Mouse (Mus musculus) spleen, embryonic (tissue): Measurements from ENCODE around the gene Tmprss11g.

Experiments
- CTCF ChIA-PET: fragments of 350-600 bp; sonication (Branson Sonifier 250); formaldehyde crosslinking; loops from one replicate; lab custom pipeline; 2022; lab: Charles Lee

Gene Tmprss11g

DNA sequence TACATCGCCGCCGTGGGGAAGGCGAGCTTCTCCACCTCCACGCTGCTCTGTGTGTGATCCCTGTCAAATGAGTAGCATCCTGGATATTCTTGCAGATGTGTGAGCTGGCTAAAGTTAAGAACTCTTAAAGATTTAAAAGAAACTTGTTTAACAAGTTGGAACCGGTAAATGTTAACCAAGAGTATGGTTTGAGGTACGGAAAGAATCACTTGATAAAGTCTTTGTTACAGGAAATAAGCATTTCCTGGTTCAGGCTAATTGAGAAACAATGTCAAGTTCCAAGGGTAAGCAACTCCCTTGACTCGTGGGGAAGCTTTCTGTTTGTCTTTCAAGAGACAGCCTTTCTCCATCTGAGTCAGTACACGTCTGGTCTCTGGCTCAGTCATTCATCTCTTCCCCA is at the start of gene Tmprss11g:
Gene Tmprss11g, minus strand, starts transcription at position 101 of the 400 bp plus-strand sequence.
- CTCF ChIA-PET = no interaction called here

- CTCF ChIA-PET = no interaction called here
These were observed 28.3 kb upstream of the Tmprss11g start for GRCm38 (mm10) chr5:86546693-86547092.

GRCm38 (mm10) chr5:86540601-86541000 is 22.2 kb upstream of the Tmprss11g start:
- CTCF ChIA-PET = no interaction called here

GRCm38 (mm10) chr5:86528725-86529124 is 10.3 kb upstream of the Tmprss11g start:
- CTCF ChIA-PET = no interaction called here

DNA sequence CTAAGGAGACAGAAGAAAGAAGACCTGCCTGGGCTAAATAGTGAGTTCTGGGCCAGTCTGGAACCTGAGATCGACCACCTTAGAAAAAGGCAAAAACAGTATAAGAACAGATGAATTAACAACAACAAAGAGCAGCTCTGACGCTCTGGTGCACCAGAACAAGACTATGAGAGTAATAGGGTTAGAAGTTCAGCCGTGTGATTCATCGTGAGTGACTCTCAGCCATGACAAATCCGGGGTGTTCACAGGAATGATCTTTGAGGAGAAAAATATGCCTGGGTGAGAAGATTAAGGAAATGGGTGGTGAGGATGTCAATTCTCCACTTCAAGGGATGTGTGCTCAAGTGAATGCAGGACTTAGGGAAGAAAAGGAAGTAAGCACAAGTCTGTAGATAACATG is 6.9 kb downstream of the Tmprss11g start:
- CTCF ChIA-PET = no interaction called here

DNA sequence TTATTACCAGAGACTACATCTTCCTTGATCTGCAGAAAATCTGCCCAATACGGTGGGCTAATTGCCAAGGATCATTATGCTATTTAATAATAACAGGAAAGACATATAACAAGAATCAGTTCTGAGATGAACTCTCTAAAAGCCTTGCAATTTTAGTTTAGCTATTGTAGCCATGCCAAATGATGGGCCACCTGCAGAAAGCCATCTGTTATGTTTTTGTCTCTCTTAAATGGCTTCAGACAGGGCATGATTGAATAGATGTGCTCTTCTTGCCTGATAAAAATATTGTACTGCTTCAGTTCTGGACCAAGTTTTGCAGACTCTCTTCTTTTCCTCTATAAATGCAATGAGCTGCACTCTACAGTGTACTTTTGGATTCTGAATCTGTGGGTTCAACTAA is 24.9 kb downstream of the Tmprss11g start:
- CTCF ChIA-PET = no interaction called here

DNA sequence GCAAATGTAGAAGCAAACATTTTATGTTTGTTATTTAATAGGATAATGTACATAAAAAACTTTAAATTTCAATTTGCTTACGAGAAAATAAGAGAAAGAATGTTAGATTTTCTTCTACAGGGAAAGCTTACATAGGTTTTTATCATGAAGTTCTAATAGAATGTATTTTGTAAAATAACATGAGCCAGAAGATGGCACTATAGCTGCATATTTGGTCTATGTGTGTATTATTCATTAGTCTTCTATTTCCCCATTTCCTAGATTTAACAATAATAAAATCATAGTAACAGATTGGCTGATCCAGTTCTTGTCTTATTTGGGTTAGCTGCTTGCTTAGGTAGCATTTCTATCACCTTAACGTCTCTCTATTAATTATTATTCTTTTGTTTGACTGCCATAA is 35.8 kb downstream of the Tmprss11g start:
- CTCF ChIA-PET = no interaction called here

GRCm38 (mm10) chr5:86482031-86482430 is 36.4 kb downstream of the Tmprss11g start:
- CTCF ChIA-PET = no interaction called here

DNA sequence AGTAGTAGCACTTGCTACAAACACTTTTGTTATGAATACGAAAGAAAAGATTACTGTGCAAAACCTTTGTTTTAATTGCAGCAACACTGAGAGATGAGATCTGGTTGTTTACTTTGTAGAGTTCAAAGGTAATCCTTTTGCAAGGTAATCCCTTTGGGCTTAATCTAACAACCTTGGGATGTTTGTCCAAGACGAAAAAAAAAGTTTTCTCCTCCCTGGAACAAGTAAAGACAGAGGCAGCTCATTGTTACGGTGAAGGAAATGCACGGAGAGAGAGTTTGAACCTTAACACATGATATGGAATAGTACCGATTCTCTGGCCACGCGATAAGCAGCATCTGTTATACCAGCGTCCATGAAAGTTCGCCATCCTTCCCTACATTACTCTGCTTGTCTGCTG is 44.5 kb downstream of the Tmprss11g start:
- CTCF ChIA-PET = no interaction called here

DNA sequence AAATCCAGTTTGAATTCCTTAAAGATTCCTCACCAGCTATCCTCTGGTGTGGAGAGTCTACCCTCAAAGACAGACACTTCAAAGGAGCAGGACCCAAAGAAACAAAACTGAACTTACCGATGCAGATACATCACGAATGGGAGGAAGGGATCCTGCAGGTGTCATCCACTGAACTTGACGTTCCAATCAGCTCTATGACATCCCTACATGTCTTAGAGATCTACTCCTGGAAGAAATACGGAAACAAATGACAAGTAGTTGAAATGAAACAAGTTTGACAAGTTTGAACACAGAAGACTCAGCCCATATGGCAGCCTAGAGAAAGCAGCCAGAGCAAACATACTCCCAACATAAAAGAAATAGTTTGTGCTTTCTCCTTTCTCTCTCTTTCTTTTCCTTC is 49.5 kb downstream of the Tmprss11g start, which contains the start of gene Tmprss11a:
Gene Tmprss11a, minus strand, starts transcription at position 101 of the 400 bp plus-strand sequence.
- CTCF ChIA-PET = no interaction called here

DNA sequence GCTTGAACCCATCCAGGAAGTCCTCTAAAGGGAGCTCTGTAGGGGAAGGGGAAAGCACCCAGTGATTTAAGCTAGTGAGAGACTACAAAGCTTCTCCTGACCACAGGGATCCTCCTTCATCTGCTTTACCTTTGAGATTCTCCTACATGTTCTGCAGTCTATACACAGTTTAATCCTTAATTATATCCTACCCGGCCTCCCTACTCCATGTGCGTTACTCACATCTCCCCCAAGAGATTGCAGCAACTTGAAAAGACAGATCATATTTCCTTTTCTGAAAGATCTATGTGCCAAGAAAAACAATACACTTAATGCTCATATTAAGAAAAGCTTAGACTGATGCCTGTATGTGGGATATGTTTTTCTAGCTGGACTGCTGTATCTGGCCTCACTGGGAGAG is 79.1 kb downstream of the Tmprss11g start:
- CTCF ChIA-PET = no interaction called here

DNA sequence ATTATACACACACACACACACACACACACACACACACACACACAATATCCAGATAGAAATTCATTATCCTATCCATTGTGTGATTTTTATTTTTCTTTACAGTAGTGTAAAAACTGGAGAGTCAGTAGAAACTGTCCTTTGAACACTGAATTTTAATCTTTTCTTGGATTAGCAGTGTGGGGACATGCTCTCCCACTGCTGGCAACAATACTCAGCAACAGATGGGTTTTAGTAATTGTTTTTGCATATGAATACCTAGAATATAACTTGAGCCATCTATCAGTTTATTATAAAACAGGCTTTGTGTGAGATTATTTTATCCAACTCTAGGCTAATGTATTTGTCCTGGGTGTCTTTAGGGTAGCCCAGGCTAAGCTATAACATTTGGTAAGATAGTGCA is 79.9 kb downstream of the Tmprss11g start:
- CTCF ChIA-PET = no interaction called here
